Mouse (Mus musculus): ENCODE measurements around the gene Zfp180. TPM values are rescaled to one million over a fixed set of nuclear protein-coding genes. Genes with fewer than 3 reads are reported as not detected.

The Zfp180 gene
- total RNA-seq, 2 experiments from 2014 or later, result 23.3 to 26.3 TPM

Other genes with a start within 250 kb of the Zfp180 start
- not detected for gene Vmn1r176, start 244.6 kb upstream of the Zfp180 start, total RNA-seq (2021)
- gene Vmn1r177, start 215.5 kb upstream of the Zfp180 start, total RNA-seq (2021), result not detected
- gene Vmn1r178, start 189.9 kb upstream of the Zfp180 start, total RNA-seq (2021), result not detected
- gene Vmn1r179, start 154.9 kb upstream of the Zfp180 start, total RNA-seq (2021), result not detected
- gene Vmn1r180, start 131.3 kb upstream of the Zfp180 start, total RNA-seq (2021), result not detected
- gene Vmn1r181, start 107.3 kb upstream of the Zfp180 start, total RNA-seq (2021), result not detected
- gene V1rd19, start 80.2 kb upstream of the Zfp180 start, total RNA-seq (2021), result not detected
- not detected for gene Vmn1r183, start 28.7 kb upstream of the Zfp180 start, total RNA-seq (2021)
- gene Zfp112, start 30.4 kb downstream of the Zfp180 start, total RNA-seq (2021), result 1 to 10 TPM; 2.8 to 3.4 TPM
- gene Zfp235, start 52.2 kb downstream of the Zfp180 start, total RNA-seq (2021), result 1 to 10 TPM; 8.8 TPM
- under 1 TPM; 0.20 to 0.70 TPM for gene Zfp114, start 93.1 kb downstream of the Zfp180 start, total RNA-seq (2021)
- gene Zfp111, start 129.5 kb downstream of the Zfp180 start, total RNA-seq (2021), result 1 to 10 TPM; 8.1 to 9.9 TPM
- 1 to 10 TPM; 3.4 to 3.8 TPM for gene Zfp109, start 155.6 kb downstream of the Zfp180 start, total RNA-seq (2021)
- 1 to 10 TPM; 2.0 to 2.1 TPM for gene Zfp108, start 172.9 kb downstream of the Zfp180 start, total RNA-seq (2021)
- gene Zfp93, start 188.5 kb downstream of the Zfp180 start, total RNA-seq (2021), result 1 to 10 TPM; 4.7 to 5.2 TPM
- 10 to 100 TPM in 1 of 2 experiments, 1 to 10 TPM in 1; 8.8 to 10.3 TPM for gene Zfp61, start 219.3 kb downstream of the Zfp180 start, total RNA-seq (2021)
- 1 to 10 TPM; 3.1 to 4.0 TPM for gene Zfp94, start 234.7 kb downstream of the Zfp180 start, total RNA-seq (2021)